Mouse (Mus musculus): ENCODE data around the gene Mroh3. TPM values are rescaled to one million over a fixed set of nuclear protein-coding genes. Genes with fewer than 3 reads are reported as not detected.

The Mroh3 gene
- polyA plus RNA-seq, 1 experiment = 2.1 TPM

DNA sequence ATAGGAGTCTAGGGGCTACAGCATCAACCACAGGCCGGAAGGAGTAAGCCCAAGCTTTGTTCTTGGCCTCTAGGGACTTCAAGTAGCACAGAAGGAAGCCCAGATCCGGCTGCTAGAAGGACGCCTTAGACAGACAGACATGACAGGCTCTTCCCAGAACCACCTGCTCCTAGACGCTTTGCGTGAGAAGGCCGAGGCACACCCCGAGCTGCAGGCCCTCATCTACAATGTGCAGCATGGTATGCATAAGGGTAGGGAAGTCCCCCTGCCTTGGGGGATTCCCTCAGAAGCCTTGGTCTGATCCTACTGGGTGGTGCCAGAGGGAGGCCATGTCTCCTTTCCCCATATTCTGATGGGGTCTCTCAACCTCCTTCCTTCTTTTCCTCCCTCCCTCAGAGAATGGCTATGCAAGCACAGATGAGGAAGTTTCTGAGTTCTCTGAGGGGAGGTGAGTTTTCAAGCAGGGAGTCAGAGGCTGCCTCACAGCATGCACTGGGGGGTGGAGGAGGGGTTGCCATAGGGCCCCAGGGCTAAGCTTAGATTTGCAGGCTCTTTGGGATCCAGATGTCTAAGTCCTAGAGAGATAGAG lies 51.2 kb downstream of the Mroh3 start:
- DNase-seq (ENCODE audit: low read depth, low spot score) = no peak
- WGBS = 91% methylated on average over 7 of the region's 7 CpGs

DNA sequence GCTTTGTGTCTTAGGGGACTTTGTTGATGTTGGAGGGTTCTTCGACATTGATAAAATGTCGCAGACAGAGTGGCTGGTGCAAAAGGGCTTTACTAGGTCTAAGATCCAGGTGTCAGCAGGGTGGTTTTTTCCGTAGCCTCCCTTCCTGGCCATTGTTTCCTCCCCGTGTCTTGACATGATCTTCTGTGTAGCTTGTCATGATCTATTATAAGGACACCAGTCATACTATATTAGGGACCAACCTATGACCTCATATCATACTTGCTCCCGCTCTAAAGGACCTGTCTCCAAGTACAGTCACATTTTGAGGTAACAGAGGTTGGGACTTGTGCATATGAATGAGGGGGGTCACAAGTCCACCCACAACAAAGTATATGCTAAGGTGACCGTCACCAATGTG lies 51.7 kb downstream of the Mroh3 start:
- WGBS = 93% methylated on average over 6 of the region's 6 CpGs

DNA sequence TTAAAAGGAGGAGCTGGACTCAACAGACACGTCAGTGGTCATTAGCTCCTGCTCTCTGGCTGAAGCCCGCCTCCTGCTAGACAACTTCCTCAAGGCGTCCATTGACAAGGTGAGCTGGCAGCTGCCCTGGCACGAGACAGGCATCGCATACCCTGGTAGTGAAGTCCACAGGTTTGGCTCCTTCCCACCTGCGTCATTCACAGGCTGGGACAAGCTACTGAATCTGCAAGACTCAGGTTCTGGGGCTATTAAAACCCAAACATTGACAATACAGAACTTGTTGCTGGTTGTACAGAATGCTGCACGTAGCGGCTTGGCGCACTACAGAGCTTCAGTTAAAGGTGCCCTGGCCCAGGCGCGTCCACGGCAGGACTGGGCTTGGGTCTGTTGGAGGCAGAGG lies 52.3 kb downstream of the Mroh3 start:
- DNase-seq (ENCODE audit: low read depth, low spot score) = no peak
- WGBS = 90% methylated on average over 12 of the region's 12 CpGs

More for the DNA sequence above, 51.7 kb downstream of the Mroh3 start:
- no peak for DNase-seq (ENCODE audit: low read depth, low spot score)

DNA sequence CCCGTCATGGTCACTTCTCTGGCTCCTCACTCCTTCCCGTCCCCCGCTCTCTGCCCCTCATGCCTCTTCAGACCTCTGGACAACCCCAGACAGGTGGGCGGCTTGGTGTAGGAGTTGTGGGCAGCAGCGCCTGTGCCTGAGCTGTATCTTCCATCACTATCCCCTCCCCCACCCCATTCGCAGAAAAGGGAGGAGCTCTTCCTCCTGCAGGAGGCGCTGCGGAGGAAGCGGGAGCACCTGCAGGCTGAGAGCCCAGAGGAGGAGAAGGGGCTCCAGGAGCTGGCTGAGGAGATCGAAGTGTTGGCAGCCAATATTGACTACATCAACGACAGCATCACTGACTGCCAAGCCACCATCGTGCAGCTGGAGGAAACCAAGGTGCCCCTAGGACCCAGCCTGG lies 52.8 kb downstream of the Mroh3 start:
- no peak for DNase-seq (ENCODE audit: low read depth, low spot score)
- WGBS = 79% methylated on average over 12 of the region's 12 CpGs

DNA sequence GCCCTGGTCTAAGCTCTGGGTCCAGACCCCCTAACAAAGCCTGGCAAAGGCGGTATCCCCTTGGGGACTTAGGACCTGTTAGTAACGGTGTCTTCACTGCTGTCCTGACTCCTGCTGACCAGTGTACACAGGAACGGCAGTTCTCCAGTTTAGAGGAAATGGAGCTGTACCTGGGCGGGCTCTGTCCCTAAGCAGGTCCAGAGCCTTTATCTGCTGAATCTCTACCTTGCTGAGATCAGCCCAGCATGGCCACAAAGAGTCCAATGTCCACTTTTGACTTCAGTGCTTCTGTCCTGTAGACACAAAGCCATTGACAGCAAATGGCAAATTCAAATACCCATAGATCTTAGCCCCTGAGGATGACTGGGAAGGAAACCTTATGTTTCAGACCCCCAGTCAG lies 55.7 kb downstream of the Mroh3 start:
- 94% methylated on average over 4 of the region's 4 CpGs for WGBS
- DNase-seq (ENCODE audit: low read depth, low spot score) = no peak

DNA sequence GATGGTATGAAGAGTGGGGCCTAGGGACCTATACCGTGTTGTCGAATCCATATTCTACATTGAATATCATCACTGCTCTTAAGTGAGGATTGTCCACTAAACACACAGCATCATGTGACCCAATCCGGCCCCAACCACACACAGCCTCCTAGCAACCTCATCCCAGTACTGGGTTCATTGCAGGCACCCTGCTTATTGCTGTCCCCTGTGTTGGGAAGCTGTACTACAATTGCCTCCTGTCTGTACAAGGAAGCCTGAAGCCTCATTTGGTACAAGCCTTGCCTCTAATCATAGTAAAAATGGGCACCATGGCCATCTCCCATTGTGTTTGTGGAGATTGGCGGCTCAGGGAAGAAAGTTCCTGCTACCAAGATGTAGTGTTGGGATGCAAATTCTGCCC lies 56.3 kb downstream of the Mroh3 start:
- no peak for DNase-seq (ENCODE audit: low read depth, low spot score)
- WGBS = 98% methylated on average over 4 of the region's 4 CpGs

DNA sequence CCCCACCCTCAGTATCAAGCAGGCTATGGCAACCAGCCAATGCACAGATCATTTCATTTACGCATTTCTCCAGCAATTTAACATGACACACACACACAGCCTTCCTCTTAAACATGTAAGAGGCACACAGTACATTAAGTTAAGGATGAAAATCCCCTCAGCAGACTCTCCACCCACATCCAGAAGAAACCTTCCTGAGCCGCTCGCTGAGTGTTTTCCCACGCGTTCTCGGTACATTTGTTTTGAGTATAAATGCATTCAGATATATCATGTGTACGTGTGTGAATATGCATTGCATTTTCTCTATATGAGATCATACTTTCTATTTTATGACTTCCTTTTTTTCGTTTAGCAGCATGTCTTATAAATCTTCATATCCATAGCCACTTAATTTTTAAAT lies 61.3 kb downstream of the Mroh3 start:
- WGBS = 77% methylated on average over 8 of the region's 8 CpGs
- DNase-seq (ENCODE audit: low read depth, low spot score) = no peak

DNA sequence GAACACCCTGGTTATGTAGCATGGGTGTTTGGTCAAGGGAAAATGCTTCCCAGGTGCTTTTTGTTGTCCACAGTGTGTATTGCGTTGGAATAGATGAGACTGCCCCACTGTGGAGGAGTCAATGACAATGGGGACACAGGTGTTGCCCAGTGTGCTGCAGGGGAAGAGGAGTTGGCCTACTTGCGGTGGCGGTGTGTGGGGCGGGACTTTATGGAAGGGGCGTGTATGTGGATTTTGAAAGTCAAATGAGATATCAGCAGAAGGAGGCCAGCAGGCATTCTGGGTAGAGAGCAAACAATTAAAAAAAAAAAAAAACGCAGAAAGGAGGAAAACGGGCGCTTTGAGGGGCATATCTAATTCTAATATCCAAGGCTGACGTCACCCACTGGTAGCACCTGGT lies 62.9 kb downstream of the Mroh3 start:
- 48% methylated on average over 9 of the region's 9 CpGs for WGBS
- no peak for DNase-seq (ENCODE audit: low read depth, low spot score)

DNA sequence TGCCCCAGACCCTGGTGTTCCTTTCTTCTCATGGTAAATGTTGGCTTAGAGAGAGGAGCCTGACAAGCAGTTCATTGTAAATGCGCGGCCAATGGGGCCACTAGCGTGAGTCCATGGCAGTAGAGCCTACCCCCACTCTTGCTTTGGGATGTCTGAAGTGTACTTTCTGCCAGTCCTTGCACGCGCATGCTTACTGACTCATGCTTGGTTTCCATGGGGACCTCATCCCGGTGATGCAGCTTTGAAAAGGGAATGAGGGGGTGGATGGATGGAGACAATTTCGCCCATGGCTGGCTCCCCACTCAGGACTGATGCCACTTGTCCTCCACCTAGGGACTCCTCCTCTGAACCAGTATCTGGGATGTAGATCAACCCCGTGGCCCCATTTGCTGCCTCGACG lies 69.1 kb downstream of the Mroh3 start:
- DNase-seq (ENCODE audit: low read depth, low spot score) = no peak
- 95% methylated on average over 10 of the region's 10 CpGs for WGBS

DNA sequence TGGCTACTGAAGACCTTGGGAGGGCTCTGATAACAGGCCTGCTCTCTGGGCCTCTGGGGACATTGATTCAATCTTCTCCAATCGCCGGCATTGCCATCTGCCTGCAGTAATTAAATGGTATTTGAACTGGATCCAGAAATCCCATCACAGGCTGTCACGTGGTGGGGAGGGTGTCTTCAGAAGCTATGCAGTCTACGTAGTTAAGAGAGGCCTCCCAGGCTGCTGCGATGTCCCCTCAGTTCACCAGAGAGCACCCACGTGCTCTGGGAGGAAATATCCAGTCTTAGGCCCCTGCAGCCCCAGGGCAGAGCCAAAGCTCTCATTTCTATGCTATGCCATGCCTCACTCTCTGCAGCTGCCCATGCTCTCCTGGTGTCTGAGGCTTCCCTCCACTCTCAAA lies 70.3 kb downstream of the Mroh3 start:
- DNase-seq (ENCODE audit: low read depth, low spot score) = no peak
- 58% methylated on average over 6 of the region's 6 CpGs for WGBS

DNA sequence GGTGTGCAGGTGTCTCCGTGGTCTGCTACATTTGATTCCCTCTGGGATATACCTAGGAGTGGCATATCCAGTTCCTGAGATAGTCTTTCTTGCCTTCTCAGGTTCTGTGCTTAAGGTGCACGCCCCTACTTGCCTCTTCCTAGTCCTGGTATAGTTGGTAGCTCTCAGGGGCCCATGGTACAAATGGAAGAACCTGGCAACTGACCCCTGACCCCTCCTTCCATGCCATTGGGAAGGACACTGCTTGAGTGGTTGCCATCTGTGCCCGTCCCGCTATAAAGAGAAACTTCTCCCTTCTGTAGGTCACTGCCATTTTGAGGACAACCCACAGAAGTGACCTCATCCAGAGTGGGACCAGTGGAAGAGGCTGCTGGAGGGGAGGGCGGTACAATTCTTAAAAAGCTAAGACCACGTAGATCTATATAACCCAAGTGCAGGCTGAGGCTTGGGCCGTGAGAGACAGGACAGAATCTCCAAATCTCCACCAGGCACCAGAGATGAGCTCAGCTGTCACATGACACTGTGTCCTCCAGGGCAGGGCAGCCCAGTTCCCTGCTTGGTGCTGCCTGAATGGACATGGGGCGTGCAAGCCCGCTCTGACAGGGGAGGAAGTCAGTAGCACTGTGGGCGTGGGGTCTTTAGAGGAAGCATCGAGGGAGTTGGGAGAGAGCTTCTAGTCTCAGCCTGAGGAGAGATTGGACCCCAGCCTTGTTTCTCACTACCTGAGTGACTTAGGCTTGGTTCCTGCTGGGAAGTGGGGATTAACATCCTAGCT lies 71.3 kb downstream of the Mroh3 start:
- DNase-seq (ENCODE audit: low read depth, low spot score) = no peak

DNA sequence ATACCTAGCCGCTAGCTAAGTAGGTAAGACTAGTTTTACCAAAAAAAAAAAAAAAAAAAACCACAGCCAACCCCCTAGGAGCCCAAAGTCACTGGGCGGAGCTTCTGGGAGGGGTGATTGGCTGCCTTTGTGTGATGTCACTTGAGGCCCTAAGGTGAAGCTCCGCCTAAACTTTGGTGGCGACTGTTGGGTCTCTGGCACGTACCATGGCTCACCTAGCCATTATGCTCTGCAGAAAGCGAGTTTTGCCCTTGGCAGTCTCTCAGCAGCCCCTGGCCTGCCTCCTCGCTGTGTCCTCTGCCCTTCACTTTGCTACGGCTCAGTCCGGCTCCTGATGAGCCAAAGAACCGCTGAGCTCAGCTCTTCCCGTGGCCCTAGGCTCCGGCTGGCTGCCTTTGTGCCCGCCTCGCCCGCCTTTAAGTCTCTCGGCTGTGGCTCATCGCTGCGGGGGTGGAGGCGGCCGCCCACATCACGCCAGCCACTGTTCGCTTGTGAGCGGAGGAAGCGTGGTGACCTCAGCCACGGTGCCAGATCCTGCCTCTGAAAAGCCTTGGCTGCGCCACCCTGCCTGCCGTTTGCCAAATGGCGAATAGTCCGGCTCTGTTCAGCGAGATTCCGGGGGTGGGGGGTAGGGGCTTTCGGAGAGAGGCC lies 72.5 kb downstream of the Mroh3 start:
- 3% methylated on average over 32 of the region's 32 CpGs for WGBS
- peak; percentile 78 for DNase-seq (ENCODE audit: low read depth, low spot score)

More for the DNA sequence above, 71.3 kb downstream of the Mroh3 start:
- WGBS = 90% methylated on average over 11 of the region's 11 CpGs

DNA sequence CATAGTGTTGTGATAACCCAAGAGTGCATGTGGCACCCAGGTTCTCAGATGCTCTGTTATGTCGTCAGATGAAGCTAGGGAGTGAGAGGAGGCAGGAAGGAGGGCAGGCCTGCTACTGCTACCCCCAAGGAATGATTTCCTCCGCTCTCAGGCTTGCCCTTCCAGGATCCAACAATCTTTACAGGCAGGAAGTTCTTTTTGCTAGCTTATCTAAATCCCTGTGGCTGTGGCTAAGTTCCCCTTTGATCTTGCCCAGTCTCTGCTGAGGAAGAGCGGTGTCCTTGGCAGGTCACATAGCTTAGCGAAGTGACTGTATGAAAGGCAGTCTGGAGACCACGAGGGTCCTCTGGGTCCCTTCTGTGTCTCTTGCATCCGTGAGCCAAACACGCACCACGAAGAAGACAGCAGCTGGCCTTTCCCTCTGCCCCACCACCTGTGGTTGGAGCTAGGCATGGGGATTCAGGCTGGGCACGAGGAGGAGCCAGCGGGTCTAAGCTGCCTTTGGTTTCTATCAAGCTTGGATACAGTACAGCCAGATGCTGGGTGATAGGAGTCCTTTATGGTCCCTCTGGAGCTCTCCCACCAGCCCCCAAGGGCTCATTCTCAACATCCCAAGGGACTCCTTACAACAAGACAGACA lies 74.3 kb downstream of the Mroh3 start:
- DNase-seq (ENCODE audit: low read depth, low spot score) = no peak
- WGBS = 62% methylated on average over 10 of the region's 10 CpGs

DNA sequence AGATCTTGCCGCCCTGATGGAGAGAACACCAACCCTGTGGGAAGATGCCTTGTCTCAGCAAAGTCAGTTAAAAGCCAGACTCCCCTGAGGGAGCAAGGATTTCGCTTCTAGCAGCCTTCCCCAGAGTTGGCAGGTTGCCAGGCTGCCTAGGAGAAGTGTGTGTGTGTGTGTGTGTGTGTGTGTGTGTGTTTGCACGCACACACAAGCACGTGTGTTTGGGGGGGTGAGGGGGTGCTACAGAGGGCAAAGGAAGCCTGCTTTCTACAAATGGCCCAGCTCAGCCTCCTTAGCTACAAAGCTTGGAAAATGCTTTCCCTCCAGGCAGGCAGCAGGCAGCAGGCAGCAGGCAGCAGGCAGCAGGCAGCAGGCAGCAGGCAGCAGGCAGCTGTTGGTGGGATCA lies 75.1 kb downstream of the Mroh3 start:
- DNase-seq (ENCODE audit: low read depth, low spot score) = no peak
- 4% methylated on average over 4 of the region's 4 CpGs for WGBS

DNA sequence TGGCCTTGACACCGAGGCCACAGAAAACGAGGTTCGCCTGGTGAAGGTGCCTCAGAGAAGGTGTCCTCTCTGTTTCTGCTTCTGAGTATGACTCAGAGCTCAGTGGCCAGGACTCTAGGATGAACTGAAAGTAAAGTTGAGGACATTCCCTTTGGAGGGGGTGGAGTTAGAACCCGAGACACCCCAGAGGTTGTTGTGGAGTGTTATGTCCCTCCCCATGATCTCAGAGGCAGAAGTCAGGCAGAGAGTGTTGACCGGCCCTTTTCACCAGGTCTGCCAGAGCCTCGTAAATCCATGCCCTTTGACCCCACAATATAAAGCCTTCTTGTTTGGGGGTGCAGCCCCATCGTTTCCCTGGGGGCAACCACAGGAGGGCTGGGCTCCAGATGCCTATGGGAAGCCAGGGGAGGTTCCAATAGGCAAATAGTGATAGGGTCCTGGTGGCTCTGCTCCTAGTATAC lies 75.5 kb downstream of the Mroh3 start:
- WGBS = 9% methylated on average over 7 of the region's 7 CpGs
- DNase-seq (ENCODE audit: low read depth, low spot score) = peak; percentile 82

DNA sequence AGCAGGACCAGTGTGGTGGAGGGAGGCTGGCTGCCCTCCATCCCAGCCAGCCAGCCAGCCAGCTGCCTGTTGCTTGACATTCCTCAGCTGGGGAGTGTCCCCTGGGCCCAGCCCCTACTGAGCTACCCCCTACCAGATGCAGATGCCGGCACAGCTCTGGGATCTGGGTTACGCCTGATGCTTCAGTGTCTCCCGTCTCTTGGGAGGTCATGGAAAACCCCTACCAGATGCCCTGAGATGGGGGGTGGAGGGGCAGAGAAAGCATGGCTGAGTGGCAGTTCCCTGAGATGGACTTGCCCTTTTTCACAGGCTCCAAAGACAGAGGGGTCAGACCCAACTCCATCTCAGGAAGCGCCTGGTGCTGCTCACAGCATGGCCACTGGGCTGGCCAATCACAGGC lies 76.1 kb downstream of the Mroh3 start:
- 55% methylated on average over 4 of the region's 4 CpGs for WGBS
- DNase-seq (ENCODE audit: low read depth, low spot score) = no peak

DNA sequence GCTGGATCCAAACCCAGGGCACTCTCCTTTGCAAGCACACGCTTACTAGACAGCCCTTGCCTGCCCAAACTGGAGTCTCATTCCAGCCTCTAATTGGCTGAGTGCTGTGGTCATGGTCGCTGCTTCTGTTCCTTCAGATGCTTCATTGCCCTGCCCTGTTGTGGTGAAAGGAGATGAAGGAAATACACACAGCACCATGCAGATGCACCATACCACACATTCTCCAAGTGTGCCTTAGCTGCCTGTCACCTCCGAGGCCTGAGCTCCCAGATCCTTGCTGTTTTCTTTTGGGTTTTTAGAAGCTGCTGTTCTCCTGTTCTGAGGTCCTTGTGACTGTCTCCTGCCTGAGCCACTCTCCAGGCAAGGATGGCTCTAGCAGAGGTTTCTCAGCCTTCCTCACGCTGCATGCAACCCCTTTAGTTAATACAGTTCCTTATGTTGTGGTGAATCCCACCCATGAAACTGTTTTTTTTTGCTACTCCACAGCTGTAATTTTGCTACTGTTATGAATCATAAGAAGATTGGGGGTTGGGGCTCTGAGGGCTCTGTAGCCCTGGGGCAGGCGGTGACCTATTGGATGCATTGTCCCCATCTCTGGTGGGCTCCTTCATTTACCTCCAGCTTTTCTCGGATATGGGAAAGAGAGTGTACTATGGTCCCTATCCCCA lies 76.7 kb downstream of the Mroh3 start:
- no peak for DNase-seq (ENCODE audit: low read depth, low spot score)
- 68% methylated on average over 6 of the region's 6 CpGs for WGBS

DNA sequence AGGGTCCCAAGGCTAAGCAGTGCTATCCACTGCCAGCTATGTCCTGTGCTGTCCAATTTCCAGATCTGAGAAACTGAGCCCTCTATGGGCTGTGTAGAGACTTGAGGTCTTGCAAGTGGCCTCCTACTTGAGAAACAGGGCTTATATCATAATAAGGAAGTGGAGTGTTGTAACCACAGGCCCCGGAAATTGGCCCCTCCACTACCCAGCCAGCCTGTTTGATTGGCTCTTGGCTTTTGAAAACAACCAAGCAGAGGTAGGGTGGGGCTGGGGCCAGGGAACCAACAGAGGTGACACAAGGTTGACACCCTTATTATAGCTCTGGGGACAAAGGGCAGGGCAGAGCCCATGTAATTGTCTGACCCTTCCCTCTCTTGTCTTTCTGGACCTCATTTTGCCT lies 77.6 kb downstream of the Mroh3 start:
- peak; percentile 92 for DNase-seq (ENCODE audit: low read depth, low spot score)
- 17% methylated on average over 1 of the region's 1 CpGs for WGBS

DNA sequence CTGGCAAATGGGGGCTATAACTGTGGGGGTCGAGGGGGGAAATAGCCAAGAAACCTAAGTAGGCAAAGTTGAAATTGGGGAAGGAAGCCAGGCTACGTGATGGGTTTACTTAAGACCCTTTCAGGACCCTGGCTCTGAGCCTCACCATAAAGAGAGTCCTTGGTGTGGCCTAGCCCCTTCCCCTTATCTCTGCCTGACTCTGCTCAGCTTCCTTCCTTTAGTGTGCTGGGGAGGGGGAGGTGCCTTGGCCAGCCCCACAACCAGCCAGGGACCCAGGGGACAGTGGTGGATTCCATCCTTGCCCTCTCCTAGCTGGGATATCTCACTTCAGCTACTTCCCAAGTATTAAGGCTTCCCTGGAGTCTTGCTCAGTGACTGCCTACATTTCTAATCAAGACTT lies 78.1 kb downstream of the Mroh3 start:
- DNase-seq (ENCODE audit: low read depth, low spot score) = no peak
- 77% methylated on average over 2 of the region's 2 CpGs for WGBS
